Mouse (Mus musculus): ENCODE data around the gene Lrrc28. TPM values are rescaled to one million over a fixed set of nuclear protein-coding genes. Genes with fewer than 3 reads are reported as not detected.

The Lrrc28 gene
- polyA plus RNA-seq, 1 experiment from 2014 or later: 13.2 TPM

- Histone ChIP-seq H3K4me2 (replicated peaks; ENCODE audit: low read depth, low read length) (no peak overlapping the region), H3K4me1 (ENCODE audit: control insufficient read depth, insufficient read depth, low read length) (no peaks in the 10 kb centered on the region), H3K9me3 (ENCODE audit: control insufficient read depth, low read depth, low read length) (no peaks in the 10 kb centered on the region), H3K27me3 (ENCODE audit: control insufficient read depth, insufficient read depth, low read length) (no peaks in the 10 kb centered on the region), H3K9ac (replicated peaks; ENCODE audit: low read depth, low read length) (no peak overlapping the region), H3K27ac (ENCODE audit: low read length) (no peak overlapping the region), H3K4me3 (ENCODE audit: low read depth, low read length) (no peak overlapping the region), H3K36me3 (ENCODE audit: control insufficient read depth, insufficient read depth, low read length) (no peaks in the 10 kb centered on the region)
- 67% methylated on average over 11 of the region's 11 CpGs for WGBS
- no peak for ATAC-seq (ENCODE audit: insufficient number of reproducible peaks, insufficient read depth, low FRiP score, low read depth)
Observed at GRCm38 (mm10) chr7:67500076-67500828, 144.8 kb downstream of the Lrrc28 start.

DNA sequence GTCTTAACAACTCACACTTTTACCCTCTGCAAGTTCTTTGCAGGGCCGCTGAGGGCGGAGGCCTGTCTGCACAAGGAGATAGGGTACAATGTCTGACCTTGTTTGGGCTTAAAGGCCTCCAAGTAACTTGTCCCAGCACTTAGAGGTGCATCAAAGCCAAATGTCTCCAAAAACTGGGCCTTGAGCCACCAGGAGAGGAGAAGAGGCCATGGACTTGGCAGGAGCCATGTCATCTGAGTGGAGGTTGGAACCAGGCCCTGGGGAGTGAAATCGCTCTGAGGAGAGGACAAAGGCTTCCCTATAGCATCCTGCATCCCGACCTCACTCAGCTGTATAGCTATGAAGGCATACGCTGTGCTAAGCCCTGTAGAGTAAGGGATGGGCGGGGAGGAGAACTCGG, 145.6 kb downstream of the Lrrc28 start:
- H3K27me3 ChIP-seq (ENCODE audit: control insufficient read depth, insufficient read depth, low read length): no peaks in the 10 kb centered on the region
- no peak overlapping the region for H3K4me3 ChIP-seq (ENCODE audit: low read depth, low read length)
- ATAC-seq (ENCODE audit: insufficient number of reproducible peaks, insufficient read depth, low FRiP score, low read depth): no peak
- H3K27ac ChIP-seq (ENCODE audit: low read length): no peak overlapping the region
- WGBS: 86% methylated on average over 7 of the region's 7 CpGs
- H3K4me2 ChIP-seq (replicated peaks; ENCODE audit: low read depth, low read length): no peak overlapping the region
- no peaks in the 10 kb centered on the region for H3K9me3 ChIP-seq (ENCODE audit: control insufficient read depth, low read depth, low read length)
- H3K9ac ChIP-seq (replicated peaks; ENCODE audit: low read depth, low read length): no peak overlapping the region
- H3K36me3 ChIP-seq (ENCODE audit: control insufficient read depth, insufficient read depth, low read length): no peaks in the 10 kb centered on the region
- no peaks in the 10 kb centered on the region for H3K4me1 ChIP-seq (ENCODE audit: control insufficient read depth, insufficient read depth, low read length)

- no peak overlapping the region for H3K4me2 ChIP-seq (replicated peaks; ENCODE audit: low read depth, low read length)
- no peak for ATAC-seq (ENCODE audit: insufficient number of reproducible peaks, insufficient read depth, low FRiP score, low read depth)
Observed at GRCm38 (mm10) chr7:67493795-67494687, 151.0 kb downstream of the Lrrc28 start.

GRCm38 (mm10) chr7:67487889-67488411, 157.1 kb downstream of the Lrrc28 start:
- Histone ChIP-seq H3K27me3 (ENCODE audit: control insufficient read depth, insufficient read depth, low read length) (no peaks in the 10 kb centered on the region), H3K4me1 (ENCODE audit: control insufficient read depth, insufficient read depth, low read length) (no peaks in the 10 kb centered on the region), H3K27ac (ENCODE audit: low read length) (no peak overlapping the region), H3K36me3 (ENCODE audit: control insufficient read depth, insufficient read depth, low read length) (no peaks in the 10 kb centered on the region), H3K4me2 (replicated peaks; ENCODE audit: low read depth, low read length) (no peak overlapping the region), H3K9ac (replicated peaks; ENCODE audit: low read depth, low read length) (no peak overlapping the region), H3K4me3 (ENCODE audit: low read depth, low read length) (no peak overlapping the region), H3K9me3 (ENCODE audit: control insufficient read depth, low read depth, low read length) (no peaks in the 10 kb centered on the region)
- no peak for ATAC-seq (ENCODE audit: insufficient number of reproducible peaks, insufficient read depth, low FRiP score, low read depth)
- WGBS: 77% methylated on average over 10 of the region's 10 CpGs

More at GRCm38 (mm10) chr7:67493795-67494687, 151.0 kb downstream of the Lrrc28 start:
- no peaks in the 10 kb centered on the region for H3K36me3 ChIP-seq (ENCODE audit: control insufficient read depth, insufficient read depth, low read length)
- H3K9me3 ChIP-seq (ENCODE audit: control insufficient read depth, low read depth, low read length): no peaks in the 10 kb centered on the region
- H3K9ac ChIP-seq (replicated peaks; ENCODE audit: low read depth, low read length): no peak overlapping the region
- 65% methylated on average over 9 of the region's 9 CpGs for WGBS
- H3K4me1 ChIP-seq (ENCODE audit: control insufficient read depth, insufficient read depth, low read length): no peaks in the 10 kb centered on the region
- no peak overlapping the region for H3K4me3 ChIP-seq (ENCODE audit: low read depth, low read length)
- H3K27ac ChIP-seq (ENCODE audit: low read length): no peak overlapping the region
- no peaks in the 10 kb centered on the region for H3K27me3 ChIP-seq (ENCODE audit: control insufficient read depth, insufficient read depth, low read length)

DNA sequence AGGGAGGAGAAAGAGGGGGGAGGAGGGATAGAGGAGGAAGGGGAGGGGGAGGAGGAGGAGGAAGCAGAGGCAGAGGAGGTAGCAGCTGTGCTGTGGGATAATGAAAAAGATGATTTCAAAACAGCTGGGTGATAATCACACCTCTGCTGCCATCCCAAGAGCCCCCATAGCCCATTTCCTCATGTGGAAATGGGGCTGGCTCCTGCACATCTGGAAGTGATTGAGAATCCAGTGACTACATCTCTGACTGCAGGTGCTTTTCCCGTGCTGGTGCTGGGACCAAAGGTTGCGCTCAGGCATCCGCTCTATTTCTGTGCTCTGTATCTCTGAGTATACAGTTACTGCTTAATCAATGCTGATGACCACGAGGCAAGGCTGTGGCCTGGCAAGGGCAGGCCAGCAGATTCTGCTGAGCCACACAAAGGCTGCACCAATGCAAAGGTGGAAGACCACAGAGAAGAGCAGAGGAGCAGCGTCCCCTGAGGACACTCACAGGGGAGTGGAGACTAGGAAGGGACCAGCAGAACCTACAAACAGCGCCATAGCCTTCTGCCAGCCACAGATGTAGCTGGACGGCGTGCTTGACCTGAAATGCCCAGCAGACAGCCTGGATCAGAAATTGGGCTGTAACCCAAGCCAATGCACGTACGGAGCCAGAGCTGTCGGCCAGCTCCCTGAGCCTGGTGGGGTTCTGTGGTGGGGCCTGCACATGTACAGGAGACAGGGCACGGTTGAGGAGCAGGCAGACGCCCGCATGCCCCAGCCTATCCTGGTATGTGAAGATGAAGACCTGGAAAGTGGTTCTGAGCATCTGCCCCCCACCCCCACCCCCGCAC, 157.9 kb downstream of the Lrrc28 start:
- H3K9me3 ChIP-seq (ENCODE audit: control insufficient read depth, low read depth, low read length): no peaks in the 10 kb centered on the region
- no peak overlapping the region for H3K9ac ChIP-seq (replicated peaks; ENCODE audit: low read depth, low read length)
- no peaks in the 10 kb centered on the region for H3K4me1 ChIP-seq (ENCODE audit: control insufficient read depth, insufficient read depth, low read length)
- H3K36me3 ChIP-seq (ENCODE audit: control insufficient read depth, insufficient read depth, low read length): no peaks in the 10 kb centered on the region
- H3K4me2 ChIP-seq (replicated peaks; ENCODE audit: low read depth, low read length): no peak overlapping the region
- 78% methylated on average over 15 of the region's 15 CpGs for WGBS
- ATAC-seq (ENCODE audit: insufficient number of reproducible peaks, insufficient read depth, low FRiP score, low read depth): no peak
- no peak overlapping the region for H3K27ac ChIP-seq (ENCODE audit: low read length)
- no peak overlapping the region for H3K4me3 ChIP-seq (ENCODE audit: low read depth, low read length)
- H3K27me3 ChIP-seq (ENCODE audit: control insufficient read depth, insufficient read depth, low read length): no peaks in the 10 kb centered on the region

DNA sequence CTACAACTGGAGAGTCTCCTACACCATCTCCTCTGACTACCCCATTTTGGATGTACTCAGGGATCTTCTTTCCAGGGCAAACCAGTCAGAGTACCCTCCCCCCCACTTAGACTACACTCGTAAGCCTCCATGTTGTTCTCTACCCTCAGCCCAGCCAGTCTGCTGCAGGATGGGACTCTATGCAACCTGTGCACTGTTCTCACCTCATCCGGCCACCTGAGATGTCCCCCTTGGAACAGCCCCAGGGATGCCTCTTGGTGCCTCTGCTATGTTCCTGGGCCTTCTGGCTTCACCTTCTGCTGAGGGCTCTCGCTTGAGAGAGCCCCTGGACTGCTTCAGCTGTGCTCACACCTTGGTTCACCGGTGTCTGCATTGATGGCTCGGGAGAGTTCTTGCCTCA, 158.7 kb downstream of the Lrrc28 start:
- H3K27ac ChIP-seq (ENCODE audit: low read length): no peak overlapping the region
- H3K36me3 ChIP-seq (ENCODE audit: control insufficient read depth, insufficient read depth, low read length): no peaks in the 10 kb centered on the region
- no peak overlapping the region for H3K9ac ChIP-seq (replicated peaks; ENCODE audit: low read depth, low read length)
- no peaks in the 10 kb centered on the region for H3K4me1 ChIP-seq (ENCODE audit: control insufficient read depth, insufficient read depth, low read length)
- H3K4me3 ChIP-seq (ENCODE audit: low read depth, low read length): no peak overlapping the region
- no peaks in the 10 kb centered on the region for H3K9me3 ChIP-seq (ENCODE audit: control insufficient read depth, low read depth, low read length)
- no peak for ATAC-seq (ENCODE audit: insufficient number of reproducible peaks, insufficient read depth, low FRiP score, low read depth)
- WGBS: 84% methylated on average over 5 of the region's 5 CpGs
- no peak overlapping the region for H3K4me2 ChIP-seq (replicated peaks; ENCODE audit: low read depth, low read length)
- no peaks in the 10 kb centered on the region for H3K27me3 ChIP-seq (ENCODE audit: control insufficient read depth, insufficient read depth, low read length)

- Histone ChIP-seq H3K4me1 (ENCODE audit: control insufficient read depth, insufficient read depth, low read length) (peaks cover 4% of the 10 kb centered on the region), H3K27me3 (ENCODE audit: control insufficient read depth, insufficient read depth, low read length) (no peaks in the 10 kb centered on the region), H3K4me3 (ENCODE audit: low read depth, low read length) (no peak overlapping the region), H3K36me3 (ENCODE audit: control insufficient read depth, insufficient read depth, low read length) (no peaks in the 10 kb centered on the region), H3K27ac (ENCODE audit: low read length) (no peak overlapping the region), H3K9ac (replicated peaks; ENCODE audit: low read depth, low read length) (no peak overlapping the region), H3K4me2 (replicated peaks; ENCODE audit: low read depth, low read length) (no peak overlapping the region), H3K9me3 (ENCODE audit: control insufficient read depth, low read depth, low read length) (no peaks in the 10 kb centered on the region)
- 91% methylated on average over 4 of the region's 4 CpGs for WGBS
- ATAC-seq (ENCODE audit: insufficient number of reproducible peaks, insufficient read depth, low FRiP score, low read depth): no peak
Observed at GRCm38 (mm10) chr7:67483698-67484097, 161.4 kb downstream of the Lrrc28 start.
